Mouse (Mus musculus) limb, embryonic 14.5 days (tissue): ENCODE results near the gene Ldlrap1. TPM values are rescaled to one million over a fixed set of nuclear protein-coding genes. Genes with fewer than 3 reads are reported as not detected.

Experiments used
- ATAC-seq: fragments of 200-750 bp; cut with Nextera tagmentation; 2 replicates; pipeline ENCODE4 v1.8.0; 2017; ENCODE audit warnings: low read depth, moderate number of reproducible peaks, moderate TSS enrichment; ENCODE audit not compliant: low FRiP score
- DNase-seq: peaks from one replicate; pipeline ENCODE4 v3.0.0-alpha.2; 2015; ENCODE audit warnings: low spot score
- H3K27ac ChIP-seq: fragments of 300-500 bp; sonication (generic); replicated peaks from 2 replicates; pipeline ENCODE4 v1.5.1; 2014; ENCODE audit warnings: low read depth, mild to moderate bottlenecking, low read length, moderate library complexity, mixed read lengths
- H3K27me3 ChIP-seq: fragments of 300-500 bp; sonication (generic); 2 replicates; pipeline ENCODE4 v1.6.1; 2014; ENCODE audit warnings: low read length, mixed read lengths; ENCODE audit not compliant: control insufficient read depth, insufficient read depth
- H3K36me3 ChIP-seq: fragments of 300-500 bp; sonication (generic); 2 replicates; pipeline ENCODE4 v1.6.1; 2014; ENCODE audit warnings: mild to moderate bottlenecking, low read length, moderate library complexity, mixed read lengths; ENCODE audit not compliant: control insufficient read depth, insufficient read depth
- H3K4me1 ChIP-seq: fragments of 300-500 bp; sonication (generic); 2 replicates; pipeline ENCODE4 v1.6.1; 2014; ENCODE audit warnings: antibody characterized with exemption, low read length, mixed read lengths; ENCODE audit not compliant: control insufficient read depth, insufficient read depth
- H3K4me2 ChIP-seq: fragments of 300-500 bp; sonication (generic); replicated peaks from 2 replicates; pipeline ENCODE4 v1.6.1; 2014; ENCODE audit warnings: low read depth, mild to moderate bottlenecking, low read length, moderate library complexity; ENCODE audit not compliant: severe bottlenecking
- H3K4me3 ChIP-seq: fragments of 300-500 bp; sonication (generic); replicated peaks from 2 replicates; pipeline ENCODE4 v1.5.1; 2014; ENCODE audit warnings: low read length
- H3K9ac ChIP-seq: fragments of 300-500 bp; sonication (generic); 2 replicates; pipeline ENCODE4 v1.6.1; 2014; ENCODE audit warnings: mild to moderate bottlenecking, low read depth, low read length, moderate library complexity; ENCODE audit not compliant: severe bottlenecking
- H3K9me3 ChIP-seq: fragments of 300-500 bp; sonication (generic); 2 replicates; pipeline ENCODE4 v1.6.1; 2016; ENCODE audit warnings: low read length; ENCODE audit not compliant: control insufficient read depth
- POLR2A ChIP-seq: fragments of 200-500 bp; IDR thresholded peaks from 2 replicates; pipeline ENCODE4 v1.8.0; 2012; ENCODE audit warnings: inconsistent platforms, mild to moderate bottlenecking, moderate library complexity, borderline replicate concordance; ENCODE audit not compliant: insufficient read depth, insufficient read length; ENCODE audit errors: extremely low read depth
- WGBS: fragments of 180-500 bp; shearing (Covaris S2); extraction: QIAGEN DNeasy Blood & Tissue Kit; methylation state at CpG from one replicate; pipeline ENCODE4 v1.1.7; 2014; 5-methylcytosine and 5-hydroxymethylcytosine counted together
- polyA plus RNA-seq, 2 experiments: library from polyadenylated mRNA; depleted of rRNA in 1 of 2; stranded (reverse) in 1 of 2; unstranded in 1 of 2; fragments of >200 nt; fragmentation: Nextera tagmentation in 1 of 2; extraction: Ambion mirVana in 1 of 2; gene quantifications; 2 replicates each; pipeline versions ENCODE4 v1.2.1 to v1.2.3; 2012 to 2014

The Ldlrap1 gene
- polyA plus RNA-seq, 2 experiments = 18.0 to 25.1 TPM

GRCm38 (mm10) chr4:134768226-134768888, 533 bp upstream of the Ldlrap1 start:
- H3K36me3 ChIP-seq = no peaks in the 10 kb centered on the region
- ATAC-seq = no peak
- TF ChIP-seq POLR2A = no peak
- peak overlapping the region; percentile 79 for H3K4me3 ChIP-seq
- peak overlapping the region; percentile 95 for H3K4me2 ChIP-seq
- peak overlapping the region; percentile 74 for H3K9ac ChIP-seq
- no peaks in the 10 kb centered on the region for H3K27me3 ChIP-seq
- 12% methylated on average over 21 of the region's 21 CpGs for WGBS
- peaks cover 15% of the 10 kb centered on the region for H3K4me1 ChIP-seq
- DNase-seq = no peak
- H3K27ac ChIP-seq = no peak overlapping the region
- H3K9me3 ChIP-seq = no peaks in the 10 kb centered on the region

GRCm38 (mm10) chr4:134766904-134767425, 859 bp downstream of the Ldlrap1 start:
- Histone ChIP-seq H3K9me3 (no peaks in the 10 kb centered on the region), H3K4me3 (peak overlapping the region; percentile 79), H3K4me1 (peaks cover 21% of the 10 kb centered on the region), H3K36me3 (no peaks in the 10 kb centered on the region), H3K27me3 (no peaks in the 10 kb centered on the region), H3K4me2 (peak overlapping the region; percentile 95), H3K9ac (peak overlapping the region; percentile 74), H3K27ac (peak overlapping the region; percentile 55; the same call in 1 of the 2 replicates)
- ATAC-seq (no peak), DNase-seq (no peak)
- TF ChIP-seq POLR2A = no peak
- WGBS = 2% methylated on average over 23 of the region's 23 CpGs

GRCm38 (mm10) chr4:134766277-134766676, 1.5 kb downstream of the Ldlrap1 start:
- peak overlapping the region; percentile 79 for H3K4me3 ChIP-seq
- no peaks in the 10 kb centered on the region for H3K9me3 ChIP-seq
- H3K27ac ChIP-seq = no peak overlapping the region
- DNase-seq (no peak), ATAC-seq (no peak)
- TF ChIP-seq POLR2A = no peak
- no peaks in the 10 kb centered on the region for H3K27me3 ChIP-seq
- peaks cover 21% of the 10 kb centered on the region for H3K4me1 ChIP-seq
- peak overlapping the region; percentile 95 for H3K4me2 ChIP-seq
- H3K36me3 ChIP-seq = no peaks in the 10 kb centered on the region
- WGBS = 65% methylated on average over 6 of the region's 6 CpGs
- H3K9ac ChIP-seq = peak overlapping the region; percentile 74

GRCm38 (mm10) chr4:134764333-134764732, 3.5 kb downstream of the Ldlrap1 start:
- 67% methylated on average over 3 of the region's 3 CpGs for WGBS
- H3K4me2 ChIP-seq = no peak overlapping the region
- DNase-seq = no peak
- peaks cover 31% of the 10 kb centered on the region for H3K4me1 ChIP-seq
- H3K4me3 ChIP-seq = no peak overlapping the region
- no peaks in the 10 kb centered on the region for H3K27me3 ChIP-seq
- no peak overlapping the region for H3K27ac ChIP-seq
- no peak for TF ChIP-seq POLR2A
- ATAC-seq = no peak
- H3K36me3 ChIP-seq = no peaks in the 10 kb centered on the region
- H3K9ac ChIP-seq = no peak overlapping the region
- H3K9me3 ChIP-seq = no peaks in the 10 kb centered on the region

- ATAC-seq = no peak
- no peak overlapping the region for H3K27ac ChIP-seq
- H3K36me3 ChIP-seq = no peaks in the 10 kb centered on the region
- WGBS = 70% methylated on average over 6 of the region's 6 CpGs
- DNase-seq = no peak
- H3K9ac ChIP-seq = no peak overlapping the region
- H3K4me1 ChIP-seq = peaks cover 27% of the 10 kb centered on the region
- no peak overlapping the region for H3K4me2 ChIP-seq
- H3K9me3 ChIP-seq = no peaks in the 10 kb centered on the region
- no peak for TF ChIP-seq POLR2A
- no peaks in the 10 kb centered on the region for H3K27me3 ChIP-seq
- H3K4me3 ChIP-seq = no peak overlapping the region
Measured at GRCm38 (mm10) chr4:134762360-134762759, 5.5 kb downstream of the Ldlrap1 start.
